Mouse (Mus musculus): ENCODE data around the gene Kpna3. TPM values are rescaled to one million over a fixed set of nuclear protein-coding genes. Genes with fewer than 3 reads are reported as not detected.

The Kpna3 gene
- polyA plus RNA-seq, 1 experiment from 2014 or later, result 44.9 TPM

DNA sequence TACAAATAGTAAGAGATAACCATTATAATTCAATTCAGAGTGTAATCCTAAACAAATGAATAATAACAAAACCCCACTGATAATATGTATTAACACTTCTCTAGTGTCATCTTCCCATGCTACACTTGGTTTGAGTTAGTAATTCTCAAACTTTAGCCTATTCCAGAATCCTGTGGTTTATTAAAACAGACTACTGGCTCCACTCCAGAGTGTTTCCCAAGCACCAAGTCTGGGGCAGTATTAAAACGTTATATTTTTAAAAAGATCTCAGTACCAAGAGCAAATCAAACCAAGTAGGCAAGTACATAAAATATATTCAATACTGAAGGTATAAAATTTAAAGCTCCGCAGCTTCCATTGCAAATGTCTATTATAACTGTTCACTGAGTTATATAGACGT is 26.0 kb downstream of the Kpna3 start:
- H3K4me2 ChIP-seq (ENCODE audit: low read depth, low read length), result no peak overlapping the region
- no peak overlapping the region for H3K9ac ChIP-seq (ENCODE audit: low read length)
- no peaks in the 10 kb centered on the region for H3K9me3 ChIP-seq (replicated peaks; ENCODE audit: control insufficient read depth, low read length)
- no peaks in the 10 kb centered on the region for H3K36me3 ChIP-seq (ENCODE audit: control insufficient read depth, insufficient read depth, low read length)
- no peak overlapping the region for H3K27ac ChIP-seq (ENCODE audit: low read length)
- no peak for ATAC-seq (ENCODE audit: insufficient read depth, low FRiP score)
- no peaks in the 10 kb centered on the region for H3K27me3 ChIP-seq (ENCODE audit: control insufficient read depth, insufficient read depth, low read length)
- 67% methylated on average over 3 of the region's 3 CpGs for WGBS
- H3K4me1 ChIP-seq (ENCODE audit: control insufficient read depth, insufficient read depth, low read length), result 0 out of 2 replicates have a peak, but pooled peaks cover 6% of the 10 kb centered on the region
- no peak overlapping the region for H3K4me3 ChIP-seq (replicated peaks; ENCODE audit: low read length)

GRCm38 (mm10) chr14:61410020-61410419 is 29.7 kb downstream of the Kpna3 start:
- 32% methylated on average over 2 of the region's 2 CpGs for WGBS
- Histone ChIP-seq H3K4me1 (ENCODE audit: control insufficient read depth, insufficient read depth, low read length) (0 out of 2 replicates have a peak, but pooled peaks cover 3% of the 10 kb centered on the region), H3K27me3 (ENCODE audit: control insufficient read depth, insufficient read depth, low read length) (no peaks in the 10 kb centered on the region), H3K4me2 (ENCODE audit: low read depth, low read length) (no peak overlapping the region), H3K9me3 (replicated peaks; ENCODE audit: control insufficient read depth, low read length) (no peaks in the 10 kb centered on the region), H3K4me3 (replicated peaks; ENCODE audit: low read length) (no peak overlapping the region), H3K27ac (ENCODE audit: low read length) (no peak overlapping the region), H3K36me3 (ENCODE audit: control insufficient read depth, insufficient read depth, low read length) (no peaks in the 10 kb centered on the region), H3K9ac (ENCODE audit: low read length) (no peak overlapping the region)
- no peak for ATAC-seq (ENCODE audit: insufficient read depth, low FRiP score)

DNA sequence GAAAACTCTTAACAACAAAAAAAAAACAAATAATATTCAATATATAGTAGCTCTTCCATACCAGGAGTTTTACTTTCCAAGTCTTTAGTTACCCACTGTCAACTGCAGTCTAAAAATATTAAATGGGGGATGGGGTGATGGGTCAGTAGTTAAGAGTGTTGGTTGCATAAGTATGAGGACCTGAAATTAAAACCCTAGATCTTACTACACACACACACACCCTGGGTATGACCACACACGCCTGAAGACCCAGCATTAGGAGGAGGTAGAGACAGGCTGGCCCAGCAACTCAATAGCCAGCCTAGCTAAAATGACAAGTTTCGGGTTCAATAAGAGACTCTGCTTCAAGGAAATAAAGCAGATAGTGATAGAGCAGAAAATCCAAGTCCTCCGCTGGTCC is 32.6 kb downstream of the Kpna3 start:
- Histone ChIP-seq H3K4me3 (replicated peaks; ENCODE audit: low read length) (no peak overlapping the region), H3K4me2 (ENCODE audit: low read depth, low read length) (no peak overlapping the region), H3K27me3 (ENCODE audit: control insufficient read depth, insufficient read depth, low read length) (no peaks in the 10 kb centered on the region), H3K9me3 (replicated peaks; ENCODE audit: control insufficient read depth, low read length) (no peaks in the 10 kb centered on the region), H3K36me3 (ENCODE audit: control insufficient read depth, insufficient read depth, low read length) (no peaks in the 10 kb centered on the region), H3K27ac (ENCODE audit: low read length) (no peak overlapping the region), H3K9ac (ENCODE audit: low read length) (no peak overlapping the region), H3K4me1 (ENCODE audit: control insufficient read depth, insufficient read depth, low read length) (0 out of 2 replicates have a peak, but pooled peaks cover 3% of the 10 kb centered on the region)
- WGBS, result 90% methylated on average over 3 of the region's 3 CpGs
- ATAC-seq (ENCODE audit: insufficient read depth, low FRiP score), result no peak

DNA sequence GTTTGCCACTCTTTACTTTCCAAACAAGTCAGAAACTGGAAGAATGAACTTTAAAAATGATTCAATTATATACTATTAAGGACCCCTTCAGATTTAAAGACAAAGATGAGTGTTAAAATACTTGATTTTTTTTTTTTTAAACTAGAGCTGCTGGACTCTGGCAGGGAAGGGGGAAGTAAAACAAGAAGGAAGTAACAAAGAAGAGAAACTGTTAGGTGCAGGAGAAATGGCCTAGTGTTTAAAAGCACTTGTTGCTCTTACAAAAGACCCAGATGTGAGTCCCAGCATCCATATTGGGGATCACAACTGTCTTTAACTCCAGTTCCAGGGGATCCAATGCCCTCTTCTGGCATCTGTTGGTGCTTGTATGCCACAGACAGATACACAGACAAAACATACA is 33.9 kb downstream of the Kpna3 start:
- no peak for ATAC-seq (ENCODE audit: insufficient read depth, low FRiP score)
- Histone ChIP-seq H3K4me1 (ENCODE audit: control insufficient read depth, insufficient read depth, low read length) (0 out of 2 replicates have a peak, but pooled peaks cover 3% of the 10 kb centered on the region), H3K36me3 (ENCODE audit: control insufficient read depth, insufficient read depth, low read length) (no peaks in the 10 kb centered on the region), H3K9me3 (replicated peaks; ENCODE audit: control insufficient read depth, low read length) (no peaks in the 10 kb centered on the region), H3K9ac (ENCODE audit: low read length) (no peak overlapping the region), H3K27ac (ENCODE audit: low read length) (no peak overlapping the region), H3K4me2 (ENCODE audit: low read depth, low read length) (no peak overlapping the region), H3K27me3 (ENCODE audit: control insufficient read depth, insufficient read depth, low read length) (no peaks in the 10 kb centered on the region), H3K4me3 (replicated peaks; ENCODE audit: low read length) (no peak overlapping the region)

- Histone ChIP-seq H3K36me3 (ENCODE audit: control insufficient read depth, insufficient read depth, low read length) (no peaks in the 10 kb centered on the region), H3K27me3 (ENCODE audit: control insufficient read depth, insufficient read depth, low read length) (no peaks in the 10 kb centered on the region), H3K4me1 (ENCODE audit: control insufficient read depth, insufficient read depth, low read length) (no peaks in the 10 kb centered on the region), H3K4me2 (ENCODE audit: low read depth, low read length) (no peak overlapping the region), H3K27ac (ENCODE audit: low read length) (no peak overlapping the region), H3K4me3 (replicated peaks; ENCODE audit: low read length) (no peak overlapping the region), H3K9me3 (replicated peaks; ENCODE audit: control insufficient read depth, low read length) (no peaks in the 10 kb centered on the region), H3K9ac (ENCODE audit: low read length) (no peak overlapping the region)
- ATAC-seq (ENCODE audit: insufficient read depth, low FRiP score), result no peak
- WGBS, result 84% methylated on average over 3 of the region's 3 CpGs
Measured at GRCm38 (mm10) chr14:61404941-61405340, 34.7 kb downstream of the Kpna3 start.

DNA sequence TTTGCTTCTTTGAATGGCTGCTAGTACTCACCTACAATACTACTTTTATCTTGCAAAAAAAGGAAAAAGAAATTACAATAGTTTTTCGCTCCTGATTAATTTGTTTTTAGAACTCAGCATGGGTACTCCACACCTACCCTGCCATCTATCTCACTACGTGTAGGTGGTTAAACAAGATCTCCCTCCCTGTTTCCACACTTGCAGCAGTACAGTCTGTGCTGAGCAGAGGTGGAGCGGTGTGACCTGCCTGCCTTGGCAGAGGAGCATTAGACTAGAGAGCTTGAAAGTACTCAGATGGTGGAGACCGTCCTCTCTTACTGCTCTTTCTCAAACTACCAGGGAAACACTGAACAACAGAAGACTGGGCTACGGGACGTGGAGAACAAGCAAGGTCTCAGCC is 44.9 kb downstream of the Kpna3 start:
- ATAC-seq (ENCODE audit: insufficient read depth, low FRiP score), result no peak
- no peak overlapping the region for H3K4me3 ChIP-seq (replicated peaks; ENCODE audit: low read length)
- no peak overlapping the region for H3K27ac ChIP-seq (ENCODE audit: low read length)
- H3K4me2 ChIP-seq (ENCODE audit: low read depth, low read length), result no peak overlapping the region
- H3K4me1 ChIP-seq (ENCODE audit: control insufficient read depth, insufficient read depth, low read length), result no peaks in the 10 kb centered on the region
- no peaks in the 10 kb centered on the region for H3K9me3 ChIP-seq (replicated peaks; ENCODE audit: control insufficient read depth, low read length)
- no peak overlapping the region for H3K9ac ChIP-seq (ENCODE audit: low read length)
- no peaks in the 10 kb centered on the region for H3K36me3 ChIP-seq (ENCODE audit: control insufficient read depth, insufficient read depth, low read length)
- no peaks in the 10 kb centered on the region for H3K27me3 ChIP-seq (ENCODE audit: control insufficient read depth, insufficient read depth, low read length)
- WGBS, result 82% methylated on average over 6 of the region's 6 CpGs

GRCm38 (mm10) chr14:61390586-61390985 is 49.1 kb downstream of the Kpna3 start:
- no peak overlapping the region for H3K4me3 ChIP-seq (replicated peaks; ENCODE audit: low read length)
- no peak overlapping the region for H3K4me2 ChIP-seq (ENCODE audit: low read depth, low read length)
- H3K9ac ChIP-seq (ENCODE audit: low read length), result no peak overlapping the region
- no peaks in the 10 kb centered on the region for H3K9me3 ChIP-seq (replicated peaks; ENCODE audit: control insufficient read depth, low read length)
- no peaks in the 10 kb centered on the region for H3K27me3 ChIP-seq (ENCODE audit: control insufficient read depth, insufficient read depth, low read length)
- no peaks in the 10 kb centered on the region for H3K36me3 ChIP-seq (ENCODE audit: control insufficient read depth, insufficient read depth, low read length)
- no peaks in the 10 kb centered on the region for H3K4me1 ChIP-seq (ENCODE audit: control insufficient read depth, insufficient read depth, low read length)
- WGBS, result 73% methylated on average over 3 of the region's 3 CpGs
- no peak for ATAC-seq (ENCODE audit: insufficient read depth, low FRiP score)
- no peak overlapping the region for H3K27ac ChIP-seq (ENCODE audit: low read length)

- H3K27ac ChIP-seq (ENCODE audit: low read length), result no peak overlapping the region
- no peaks in the 10 kb centered on the region for H3K4me1 ChIP-seq (ENCODE audit: control insufficient read depth, insufficient read depth, low read length)
- peaks cover 12% of the 10 kb centered on the region for H3K36me3 ChIP-seq (ENCODE audit: control insufficient read depth, insufficient read depth, low read length)
- no peaks in the 10 kb centered on the region for H3K9me3 ChIP-seq (replicated peaks; ENCODE audit: control insufficient read depth, low read length)
- no peaks in the 10 kb centered on the region for H3K27me3 ChIP-seq (ENCODE audit: control insufficient read depth, insufficient read depth, low read length)
- no peak for ATAC-seq (ENCODE audit: insufficient read depth, low FRiP score)
- no peak overlapping the region for H3K9ac ChIP-seq (ENCODE audit: low read length)
- WGBS, result 87% methylated on average over 2 of the region's 2 CpGs
- H3K4me2 ChIP-seq (ENCODE audit: low read depth, low read length), result no peak overlapping the region
- no peak overlapping the region for H3K4me3 ChIP-seq (replicated peaks; ENCODE audit: low read length)
Measured at GRCm38 (mm10) chr14:61367290-61367689, 72.4 kb downstream of the Kpna3 start.

- no peak for ATAC-seq (ENCODE audit: insufficient read depth, low FRiP score)
- Histone ChIP-seq H3K9me3 (replicated peaks; ENCODE audit: control insufficient read depth, low read length) (no peaks in the 10 kb centered on the region), H3K27me3 (ENCODE audit: control insufficient read depth, insufficient read depth, low read length) (no peaks in the 10 kb centered on the region), H3K27ac (ENCODE audit: low read length) (no peak overlapping the region), H3K4me3 (replicated peaks; ENCODE audit: low read length) (no peak overlapping the region), H3K4me2 (ENCODE audit: low read depth, low read length) (no peak overlapping the region), H3K9ac (ENCODE audit: low read length) (no peak overlapping the region), H3K36me3 (ENCODE audit: control insufficient read depth, insufficient read depth, low read length) (peaks cover 8% of the 10 kb centered on the region), H3K4me1 (ENCODE audit: control insufficient read depth, insufficient read depth, low read length) (no peaks in the 10 kb centered on the region; the same call in 1 of the 2 replicates)
- WGBS, result 82% methylated on average over 3 of the region's 3 CpGs
Measured at GRCm38 (mm10) chr14:61364656-61365055, 75.0 kb downstream of the Kpna3 start.

DNA sequence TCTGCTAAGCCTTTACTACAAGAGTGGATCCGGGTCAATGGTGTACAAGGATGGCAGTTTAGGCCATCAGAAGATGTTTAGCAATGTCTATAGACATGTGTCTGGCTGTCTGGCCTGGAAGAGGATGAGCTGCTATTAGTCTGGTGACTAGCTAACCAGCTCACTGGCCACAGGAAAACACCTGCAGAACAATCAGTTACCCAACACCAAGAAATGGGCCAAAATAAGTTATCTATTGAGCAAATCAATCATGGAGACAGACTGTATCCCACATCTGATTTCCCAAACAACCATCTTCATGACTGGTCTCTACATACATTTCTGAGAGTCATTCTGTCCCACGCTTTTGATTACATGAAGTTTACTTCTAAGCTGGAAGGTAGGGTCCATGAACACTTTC is 75.9 kb downstream of the Kpna3 start:
- 89% methylated on average over 2 of the region's 2 CpGs for WGBS
- H3K4me1 ChIP-seq (ENCODE audit: control insufficient read depth, insufficient read depth, low read length), result no peaks in the 10 kb centered on the region; the same call in 1 of the 2 replicates
- ATAC-seq (ENCODE audit: insufficient read depth, low FRiP score), result no peak
- H3K9ac ChIP-seq (ENCODE audit: low read length), result no peak overlapping the region
- H3K27ac ChIP-seq (ENCODE audit: low read length), result no peak overlapping the region
- H3K4me3 ChIP-seq (replicated peaks; ENCODE audit: low read length), result no peak overlapping the region
- no peaks in the 10 kb centered on the region for H3K9me3 ChIP-seq (replicated peaks; ENCODE audit: control insufficient read depth, low read length)
- H3K36me3 ChIP-seq (ENCODE audit: control insufficient read depth, insufficient read depth, low read length), result peaks cover 8% of the 10 kb centered on the region
- no peaks in the 10 kb centered on the region for H3K27me3 ChIP-seq (ENCODE audit: control insufficient read depth, insufficient read depth, low read length)
- no peak overlapping the region for H3K4me2 ChIP-seq (ENCODE audit: low read depth, low read length)
